Mouse (Mus musculus): ENCODE data around the gene Sec22c.

DNA sequence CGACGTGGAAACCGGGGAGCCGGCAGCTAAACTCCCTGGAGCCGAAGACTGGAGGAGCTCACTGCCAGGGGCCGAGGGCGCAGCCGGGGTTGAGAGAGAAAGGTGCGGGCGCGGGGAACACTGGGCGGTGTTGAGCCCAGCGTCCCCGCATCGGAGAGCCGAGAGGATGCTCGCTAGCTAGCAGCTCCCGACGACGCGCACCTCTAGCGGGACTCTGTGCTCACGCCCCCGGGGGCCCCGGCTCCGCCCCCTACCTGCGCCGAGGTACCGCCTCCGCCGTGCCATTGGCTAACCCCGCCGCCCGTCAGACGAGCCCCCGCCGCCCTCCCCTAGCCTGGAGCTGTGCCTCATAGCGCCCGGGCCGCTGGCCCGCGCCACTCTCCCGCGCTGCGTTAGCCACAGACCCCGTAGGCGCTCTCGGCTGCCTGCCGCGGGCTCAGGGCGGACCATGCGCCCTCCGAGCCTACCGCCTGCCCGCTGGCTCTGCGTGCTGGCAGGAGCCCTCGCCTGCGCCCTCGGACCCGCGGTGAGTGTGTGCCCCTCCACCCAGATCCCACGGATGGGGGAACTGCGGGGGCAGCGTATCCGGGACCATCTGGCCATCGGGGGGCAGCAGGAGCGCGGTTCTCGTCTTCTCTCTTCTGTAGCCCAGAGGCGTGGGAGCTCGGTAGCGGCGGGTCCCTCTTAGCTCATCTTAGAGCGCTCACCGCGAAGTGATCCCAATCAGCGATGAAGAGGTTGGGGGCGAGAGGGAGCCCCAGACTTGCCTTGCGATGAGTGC, 62.7 kb downstream of the Sec22c start, which contains the start of gene Vipr1:
- no peak for TF ChIP-seq CTCF (IDR thresholded peaks at IDR 0.05; ENCODE audit: borderline replicate concordance, insufficient read depth, low read length)
- TF ChIP-seq POLR2A (IDR thresholded peaks at IDR 0.05; ENCODE audit: low read depth, low read length) = no peak
